Mouse (Mus musculus): Measurements from ENCODE around the gene Gpr137b.
"Not testable (repeated sequence)": the region's sequence is repeated elsewhere in the genome, so short reads cannot be mapped to it uniquely, and the experiment has no call there.

The Gpr137b gene

GRCm38 (mm10) chr13:13393228-13394095, at the start of gene Gpr137b:
Gene Gpr137b, minus strand, starts transcription at chr13:13394014.
- peak; percentile 18 for DNase-seq (ENCODE audit: low read depth, low spot score)

- DNase-seq (ENCODE audit: low read depth, low spot score): not testable (repeated sequence)
These were observed 44.5 kb upstream of the Gpr137b start for GRCm38 (mm10) chr13:13438112-13438953.

DNA sequence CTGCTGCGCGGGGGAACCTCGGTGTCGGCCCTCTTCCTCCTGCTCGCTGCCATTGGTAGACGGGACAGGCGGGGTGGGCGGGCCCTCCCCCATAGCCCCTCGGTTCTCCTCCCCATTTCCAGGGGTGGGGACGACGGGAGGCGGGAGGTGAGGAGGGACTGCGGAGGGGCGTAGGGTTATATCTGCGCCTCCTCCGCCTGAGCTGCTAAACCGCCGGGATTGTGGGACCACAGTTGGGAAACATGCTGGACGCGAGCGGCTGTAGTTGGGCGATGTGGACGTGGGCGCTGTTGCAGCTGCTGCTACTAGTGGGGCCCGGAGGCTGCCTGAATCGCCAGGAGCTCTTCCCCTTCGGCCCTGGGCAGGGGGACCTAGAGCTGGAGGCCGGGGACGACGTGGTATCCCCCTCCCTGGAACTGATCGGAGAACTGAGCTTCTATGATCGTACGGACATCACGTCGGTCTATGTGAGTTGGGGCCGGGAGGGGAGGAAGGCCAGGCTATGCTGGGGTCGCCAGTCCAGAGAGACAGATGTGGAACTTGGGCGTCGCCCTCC, 43.7 kb upstream of the Gpr137b start, which contains the start of gene Nid1:
Nid1 (plus strand) TSS at position 92 of the 556 bp plus-strand sequence.
- peak; percentile 48 for DNase-seq (ENCODE audit: low read depth, low spot score)

GRCm38 (mm10) chr13:13436161-13436560, 42.3 kb upstream of the Gpr137b start:
- not testable (repeated sequence) for DNase-seq (ENCODE audit: low read depth, low spot score)

GRCm38 (mm10) chr13:13423301-13423700, 29.5 kb upstream of the Gpr137b start:
- not testable (repeated sequence) for DNase-seq (ENCODE audit: low read depth, low spot score)

GRCm38 (mm10) chr13:13418859-13419258, 25.0 kb upstream of the Gpr137b start:
- not testable (repeated sequence) for DNase-seq (ENCODE audit: low read depth, low spot score)

DNA sequence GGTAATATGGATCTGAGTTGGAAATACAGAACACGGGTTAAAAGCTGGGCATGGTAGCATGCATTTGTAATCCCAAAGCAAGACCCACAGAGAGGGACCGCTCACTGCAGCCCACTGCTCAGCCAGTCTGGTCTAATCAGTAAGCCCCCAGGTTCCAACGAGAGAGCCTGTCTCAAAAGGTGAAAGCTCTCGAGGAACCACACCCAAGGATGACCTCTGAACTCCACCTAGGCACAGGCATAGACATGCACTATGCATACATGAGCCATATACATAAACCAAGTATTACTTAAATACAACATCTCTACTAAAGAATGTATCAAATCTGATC, 22.2 kb upstream of the Gpr137b start:
- DNase-seq (ENCODE audit: low read depth, low spot score): not testable (repeated sequence)

DNA sequence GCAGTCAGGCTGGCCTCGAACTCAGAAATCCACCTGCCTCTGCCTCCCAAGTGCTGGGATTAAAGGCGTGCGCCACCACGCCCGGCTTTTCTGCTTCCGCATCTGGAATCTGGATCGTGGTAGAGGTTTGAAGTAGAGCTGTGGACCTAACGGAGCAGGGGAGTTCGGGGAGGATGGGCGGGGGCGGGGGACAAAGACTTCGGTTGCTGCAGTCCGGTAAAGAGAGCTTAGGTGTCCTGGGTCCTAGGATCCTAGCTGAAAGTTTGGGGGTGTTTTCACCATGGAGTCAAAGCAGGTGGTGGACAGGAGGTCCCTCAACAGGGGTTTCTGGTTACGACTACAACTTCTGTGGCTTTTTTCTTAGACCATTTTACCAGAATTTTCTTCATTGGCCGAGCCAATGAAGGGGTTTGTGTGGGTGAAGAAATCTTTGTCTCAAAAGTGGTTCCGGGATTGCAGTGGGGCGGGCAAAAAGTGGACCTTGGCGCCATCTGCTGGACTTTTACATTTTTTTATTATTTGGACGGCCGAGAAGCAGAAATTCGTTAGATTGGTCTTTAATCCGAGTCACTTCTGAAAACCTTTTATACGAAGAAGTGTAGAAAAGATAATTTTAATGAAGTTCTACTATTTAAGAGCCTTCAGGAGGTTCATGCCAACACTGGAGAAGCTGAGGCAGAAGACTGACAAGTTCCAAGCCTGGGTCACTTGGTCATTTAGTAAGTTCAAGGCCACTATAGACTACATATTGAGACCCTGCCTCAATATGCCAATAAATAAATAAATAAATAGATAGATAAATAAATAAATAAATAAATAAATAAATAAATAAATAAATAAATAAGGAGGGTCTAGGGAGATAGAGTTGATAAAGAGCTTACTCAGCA, 21.5 kb upstream of the Gpr137b start:
- DNase-seq (ENCODE audit: low read depth, low spot score): peak; percentile 63

DNA sequence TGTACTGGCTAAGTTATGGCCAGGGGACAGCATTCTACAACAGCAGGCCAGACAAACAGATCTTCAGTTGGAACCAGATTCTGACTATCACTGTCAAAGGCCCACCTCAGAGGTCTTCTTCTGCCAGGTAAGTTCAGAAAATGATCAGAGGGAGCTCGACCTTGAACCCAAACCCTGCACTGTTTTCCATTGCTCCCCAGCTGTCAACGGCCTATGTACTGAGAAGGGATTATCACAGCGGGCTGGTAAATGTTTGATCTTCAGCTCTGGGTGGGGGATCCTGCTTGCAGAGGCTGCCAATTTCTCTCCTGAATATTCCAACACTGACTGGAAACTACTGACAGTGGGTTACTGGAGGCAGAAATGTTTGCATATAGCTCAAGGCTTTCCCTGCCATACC, 20.4 kb upstream of the Gpr137b start:
- DNase-seq (ENCODE audit: low read depth, low spot score): no peak

DNA sequence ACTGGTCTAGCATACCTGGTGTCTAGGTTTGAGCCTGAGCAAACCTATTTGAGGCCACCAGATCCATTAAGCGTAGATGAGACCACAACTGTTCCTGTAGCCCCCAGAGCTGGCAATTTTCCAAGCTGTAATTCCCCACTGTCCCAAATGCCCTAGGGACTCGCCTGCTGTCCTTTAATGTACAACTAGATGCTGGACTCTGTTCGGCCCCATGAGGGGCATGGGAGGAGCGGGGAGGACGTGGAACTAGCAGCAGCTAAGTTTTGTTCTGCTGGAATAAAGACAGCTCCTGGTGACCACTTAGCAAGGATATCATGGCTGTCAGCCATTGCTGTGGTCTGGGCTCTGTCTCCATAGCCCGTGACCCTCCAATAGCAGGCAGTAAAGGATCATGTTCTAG, 11.7 kb upstream of the Gpr137b start:
- not testable (repeated sequence) for DNase-seq (ENCODE audit: low read depth, low spot score)

DNA sequence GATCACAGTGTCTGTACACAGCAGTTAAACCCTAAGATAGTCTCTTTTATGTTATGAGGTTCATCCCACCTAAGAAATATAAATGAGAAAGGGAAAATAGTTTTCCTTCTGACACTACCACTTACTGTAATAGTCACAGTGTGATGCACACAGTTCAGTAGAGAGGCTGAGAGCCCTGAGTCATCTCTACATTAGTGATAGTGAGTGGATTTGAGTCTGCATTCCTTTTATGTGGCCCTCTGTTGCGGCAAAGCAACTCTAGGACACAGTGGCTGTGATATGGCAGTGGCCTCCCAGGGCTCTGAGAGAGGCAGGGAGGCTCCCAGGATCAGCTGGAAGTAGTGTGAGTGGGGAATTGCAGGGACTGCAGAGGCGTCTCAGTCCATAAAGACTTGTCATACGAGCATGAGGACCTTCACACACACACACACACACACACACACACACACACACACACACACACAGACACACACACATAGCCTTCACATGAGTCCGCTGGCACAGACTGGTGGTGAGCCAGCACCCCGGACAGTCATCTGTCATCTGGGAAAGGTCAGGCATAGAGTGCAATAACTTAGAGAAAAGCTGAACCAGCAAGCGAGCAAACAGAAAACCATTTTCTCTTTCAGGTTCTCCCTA, 10.8 kb upstream of the Gpr137b start:
- DNase-seq (ENCODE audit: low read depth, low spot score): not testable (repeated sequence)

DNA sequence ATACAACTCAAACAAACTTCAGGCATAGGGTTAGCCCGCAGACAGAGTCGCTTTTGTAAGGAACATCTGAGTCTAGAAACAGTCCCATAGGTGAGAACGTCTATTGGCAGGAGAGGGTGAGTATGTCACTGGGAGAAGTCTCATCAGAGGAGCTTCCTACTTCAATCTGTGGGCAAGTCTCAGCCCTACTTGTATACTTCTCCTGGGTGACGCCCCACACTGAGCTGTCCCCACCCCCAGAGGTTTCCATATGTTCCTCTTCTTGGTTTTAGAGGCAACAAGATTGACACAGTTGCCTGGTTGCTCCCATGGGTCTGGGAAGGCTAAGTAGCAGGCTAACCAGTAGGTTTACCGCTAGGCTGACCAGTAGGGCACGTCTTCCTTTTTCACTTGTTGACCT, 10.0 kb upstream of the Gpr137b start:
- not testable (repeated sequence) for DNase-seq (ENCODE audit: low read depth, low spot score)

GRCm38 (mm10) chr13:13403366-13403765, 9.6 kb upstream of the Gpr137b start:
- DNase-seq (ENCODE audit: low read depth, low spot score): not testable (repeated sequence)

DNA sequence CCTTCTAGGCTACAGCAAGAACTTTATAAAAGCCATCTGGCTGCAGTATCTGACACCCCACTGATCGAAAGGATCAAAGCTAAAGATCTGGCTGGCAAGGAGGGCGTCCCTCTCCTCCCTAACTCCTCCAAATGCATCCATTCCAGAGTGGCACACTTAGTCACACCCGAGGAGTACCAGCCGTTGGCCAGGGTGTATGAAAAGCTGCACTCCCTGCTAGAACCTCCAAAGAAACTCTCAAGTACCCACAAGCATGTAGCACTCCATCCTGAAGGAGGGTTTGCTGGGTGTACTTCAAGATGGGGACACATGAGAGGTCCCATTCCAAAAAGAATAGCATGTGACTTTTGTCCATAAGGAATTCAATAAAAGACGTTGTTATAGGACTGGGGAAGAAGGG, 9.0 kb upstream of the Gpr137b start:
- DNase-seq (ENCODE audit: low read depth, low spot score): not testable (repeated sequence)

DNA sequence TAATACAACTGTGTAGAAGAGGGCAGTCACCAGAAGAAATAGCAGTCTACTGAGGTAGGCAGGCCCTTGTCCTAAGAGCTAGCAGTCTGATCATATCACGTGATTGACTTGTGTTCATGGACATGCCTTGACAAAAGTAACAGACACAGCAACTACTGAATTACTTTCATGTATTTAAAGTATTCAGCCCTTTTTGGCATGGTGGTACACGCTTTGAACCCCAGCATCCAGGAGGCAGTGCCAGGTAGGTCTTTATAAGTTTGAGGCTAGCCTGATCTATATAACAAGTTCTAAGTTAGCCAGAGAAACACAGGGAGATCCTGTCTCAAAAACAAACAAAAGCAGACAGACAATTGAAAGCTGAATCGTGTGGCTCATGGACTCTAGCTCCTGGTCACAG, 7.0 kb upstream of the Gpr137b start:
- DNase-seq (ENCODE audit: low read depth, low spot score): not testable (repeated sequence)

DNA sequence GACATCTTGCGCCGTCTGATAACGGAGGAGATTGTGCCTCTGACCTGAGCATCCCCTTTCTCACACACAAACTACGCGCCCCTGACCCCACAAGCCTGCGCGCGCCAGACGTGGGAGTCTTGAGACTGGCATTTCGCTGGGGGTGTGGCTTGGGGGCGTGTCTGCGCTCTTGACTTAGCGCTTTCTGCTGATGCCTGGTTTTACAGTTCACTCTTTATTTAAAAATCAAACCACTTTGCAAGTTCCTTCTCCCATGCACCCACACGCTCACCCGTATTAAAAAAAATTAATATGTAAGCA, 232 bp upstream of the Gpr137b start:
- DNase-seq (ENCODE audit: low read depth, low spot score): peak; percentile 50

DNA sequence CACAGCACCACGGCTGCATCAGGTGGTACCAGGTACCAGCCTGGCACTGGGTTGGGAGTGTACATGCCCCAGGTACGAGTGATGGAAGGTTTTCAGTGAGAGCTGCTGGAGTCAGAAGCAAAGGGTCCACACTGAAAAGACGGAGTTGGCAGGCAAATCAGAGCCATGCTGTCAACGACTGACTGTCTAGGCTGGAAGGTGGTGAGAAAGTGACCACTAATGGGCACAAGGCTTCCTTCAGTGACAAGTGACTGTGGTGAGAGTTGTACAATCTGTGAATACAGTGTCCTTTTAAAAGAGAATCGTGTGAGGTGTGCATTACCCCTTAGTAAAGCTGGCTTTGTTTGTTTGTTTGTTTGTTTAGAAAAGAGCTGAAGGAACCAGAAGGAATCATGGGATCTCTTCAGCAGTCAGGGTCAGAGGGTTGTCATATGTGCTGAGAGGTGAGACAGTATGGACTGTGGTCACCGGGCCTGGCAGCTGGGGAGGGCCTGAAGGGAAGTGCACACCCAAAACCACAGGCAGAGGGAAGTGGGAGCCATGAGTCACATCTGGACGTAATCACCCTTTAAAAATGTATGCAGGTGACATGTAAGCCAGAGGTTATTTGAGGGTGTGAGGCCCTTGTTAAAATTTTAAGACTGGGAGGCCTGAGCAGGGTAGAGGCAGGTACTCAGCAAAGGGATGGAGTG, 15.5 kb downstream of the Gpr137b start:
- not testable (repeated sequence) for DNase-seq (ENCODE audit: low read depth, low spot score)

- DNase-seq (ENCODE audit: low read depth, low spot score): no peak
These were observed 16.6 kb downstream of the Gpr137b start for GRCm38 (mm10) chr13:13377180-13377579.

- DNase-seq (ENCODE audit: low read depth, low spot score): not testable (repeated sequence)
These were observed 19.8 kb downstream of the Gpr137b start for GRCm38 (mm10) chr13:13373965-13374364.

GRCm38 (mm10) chr13:13371436-13371835, 22.4 kb downstream of the Gpr137b start:
- not testable (repeated sequence) for DNase-seq (ENCODE audit: low read depth, low spot score)
